Mouse (Mus musculus): ENCODE measurements around the gene Cacng1.

Gene Cacng1

DNA sequence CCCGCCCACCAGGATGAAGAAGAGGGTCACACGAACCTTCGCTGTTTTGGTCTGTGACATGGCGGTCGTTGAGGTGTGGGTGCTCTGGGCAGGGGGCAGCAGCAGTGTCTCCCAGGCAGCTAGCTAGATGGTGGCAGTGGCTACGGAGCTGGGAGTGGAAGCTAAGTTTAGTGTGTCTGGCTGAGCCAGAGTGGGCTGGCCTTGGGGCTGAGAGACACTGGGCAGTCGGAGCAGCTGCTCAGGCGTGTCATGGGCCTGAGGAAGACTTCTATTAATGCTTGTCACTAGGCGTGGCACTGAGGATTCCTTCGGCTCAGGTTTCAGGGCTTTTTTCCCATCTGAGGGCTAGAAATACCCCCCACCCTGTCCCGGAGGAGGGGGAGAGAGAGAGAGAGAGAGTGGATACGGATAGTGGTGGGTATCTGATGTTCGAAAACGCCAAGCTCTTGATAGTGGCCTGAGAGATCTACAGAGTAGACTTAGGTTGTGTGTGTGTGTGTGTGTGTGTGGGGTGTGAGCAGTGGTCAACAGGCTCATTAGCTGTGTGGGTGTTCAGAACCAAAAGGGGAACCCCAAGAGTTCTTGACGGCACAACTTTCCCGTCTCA, at the start of gene Cacng1:
TSS of gene Cacng1 (minus strand) at position 191 of the 607 bp plus-strand sequence.
- no peak for DNase-seq (ENCODE audit: low read depth, low spot score)

GRCm38 (mm10) chr11:107762688-107763460, 46.6 kb upstream of the Cacng1 start:
- DNase-seq (ENCODE audit: low read depth, low spot score), result no peak

GRCm38 (mm10) chr11:107761790-107762500, 45.6 kb upstream of the Cacng1 start:
- no peak for DNase-seq (ENCODE audit: low read depth, low spot score)

GRCm38 (mm10) chr11:107760001-107760400, 43.7 kb upstream of the Cacng1 start:
- DNase-seq (ENCODE audit: low read depth, low spot score), result no peak

DNA sequence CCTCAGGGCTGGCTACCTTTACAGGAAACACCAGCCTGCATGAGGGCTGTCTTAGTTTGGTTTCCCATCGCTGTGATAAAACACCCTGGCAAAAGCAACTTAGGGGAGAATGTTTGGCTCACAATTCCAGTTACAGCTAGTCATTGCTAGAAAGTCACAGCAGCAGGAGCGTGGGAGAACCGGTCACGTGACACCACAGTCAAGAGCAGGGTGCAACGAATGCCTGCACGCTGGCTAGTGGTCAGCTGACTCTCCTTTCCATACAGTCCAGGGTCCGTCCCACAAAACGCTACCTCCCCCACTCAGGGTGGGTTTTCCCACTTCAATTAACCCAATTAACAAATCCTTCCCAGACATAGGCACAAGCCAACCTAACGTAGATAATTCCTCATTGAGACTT, 43.2 kb upstream of the Cacng1 start:
- DNase-seq (ENCODE audit: low read depth, low spot score), result no peak

- DNase-seq (ENCODE audit: low read depth, low spot score), result no peak
These were observed 32.8 kb upstream of the Cacng1 start for GRCm38 (mm10) chr11:107749114-107749513.

DNA sequence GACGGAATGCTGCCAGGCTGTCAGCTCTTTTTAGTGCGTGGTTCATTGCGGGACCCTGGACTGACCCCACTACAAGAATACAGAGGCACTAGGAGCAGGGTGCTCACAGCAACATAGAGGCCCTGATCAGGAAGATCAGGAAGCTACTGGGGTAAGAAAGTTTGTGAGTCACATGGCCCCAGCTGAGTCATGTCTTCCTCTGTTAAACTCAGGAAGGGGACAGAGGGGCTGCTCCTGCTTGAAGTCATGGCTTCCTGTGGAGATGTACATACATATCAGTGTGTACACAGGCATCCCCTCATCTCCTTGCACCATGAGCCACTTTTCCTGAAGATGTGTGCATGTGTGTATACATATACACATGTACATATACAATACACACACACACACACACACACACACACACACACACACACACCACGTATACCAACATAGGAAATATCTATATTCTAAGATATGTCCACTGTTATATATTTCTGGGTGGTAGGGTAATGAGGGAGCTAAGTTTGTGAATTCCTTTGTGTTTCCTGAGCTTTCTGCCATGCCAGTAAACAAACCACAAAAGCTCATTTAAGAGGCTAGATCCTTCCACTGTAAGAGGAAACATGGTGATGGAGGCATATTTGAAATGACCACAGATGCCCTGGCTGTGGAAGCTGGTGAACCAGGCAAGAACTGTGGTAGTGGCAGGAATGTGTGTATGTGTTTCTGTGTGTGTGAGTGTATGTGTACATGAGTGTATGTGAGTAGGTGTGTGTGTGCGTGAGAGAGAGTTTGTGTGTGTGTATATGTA, 32.1 kb upstream of the Cacng1 start:
- DNase-seq (ENCODE audit: low read depth, low spot score), result no peak

DNA sequence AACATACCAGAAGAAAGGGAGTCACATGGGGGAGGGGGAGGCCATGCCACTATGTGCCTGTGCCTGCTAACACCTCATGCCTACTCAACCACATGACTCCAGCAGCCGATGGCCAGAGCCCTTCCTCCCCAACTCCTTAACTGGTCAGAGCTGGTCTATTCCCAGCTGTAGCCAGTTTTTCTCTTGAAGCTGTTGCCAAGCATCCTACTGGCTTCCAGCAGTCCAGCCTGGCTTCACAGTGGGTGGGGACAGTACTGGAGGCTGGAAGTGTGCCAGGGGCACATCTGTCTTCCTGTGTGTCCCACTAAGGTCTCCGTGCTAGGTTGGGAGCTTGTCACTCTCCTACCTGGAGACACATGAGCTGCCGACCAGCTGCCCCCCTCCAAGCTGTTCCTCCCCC, 26.8 kb upstream of the Cacng1 start:
- DNase-seq (ENCODE audit: low read depth, low spot score), result peak; percentile 44

- no peak for DNase-seq (ENCODE audit: low read depth, low spot score)
These were observed 22.2 kb upstream of the Cacng1 start for GRCm38 (mm10) chr11:107738418-107739099.

DNA sequence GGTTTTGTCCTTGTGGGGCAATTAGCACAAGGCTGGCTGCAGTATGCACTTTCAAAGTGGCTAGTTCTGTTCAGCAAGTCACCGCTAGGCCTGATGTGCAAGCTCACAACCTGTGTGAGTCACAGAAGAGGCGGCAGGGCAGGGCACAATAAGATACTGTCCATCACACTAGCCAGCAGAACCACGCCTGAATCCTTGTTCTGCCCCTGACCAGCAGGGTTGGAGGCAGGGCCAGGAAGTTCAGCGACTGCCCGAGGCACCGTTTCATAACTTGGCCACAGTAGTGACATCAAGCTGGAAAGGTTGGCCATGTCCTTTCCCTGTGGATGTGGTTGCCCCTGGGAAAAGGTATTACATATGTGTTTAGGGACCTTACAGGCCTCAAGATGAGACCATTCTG, 21.6 kb upstream of the Cacng1 start:
- no peak for DNase-seq (ENCODE audit: low read depth, low spot score)

GRCm38 (mm10) chr11:107734133-107734532, 17.8 kb upstream of the Cacng1 start:
- no peak for DNase-seq (ENCODE audit: low read depth, low spot score)

- no peak for DNase-seq (ENCODE audit: low read depth, low spot score)
These were observed 15.2 kb upstream of the Cacng1 start for GRCm38 (mm10) chr11:107731498-107731897.

DNA sequence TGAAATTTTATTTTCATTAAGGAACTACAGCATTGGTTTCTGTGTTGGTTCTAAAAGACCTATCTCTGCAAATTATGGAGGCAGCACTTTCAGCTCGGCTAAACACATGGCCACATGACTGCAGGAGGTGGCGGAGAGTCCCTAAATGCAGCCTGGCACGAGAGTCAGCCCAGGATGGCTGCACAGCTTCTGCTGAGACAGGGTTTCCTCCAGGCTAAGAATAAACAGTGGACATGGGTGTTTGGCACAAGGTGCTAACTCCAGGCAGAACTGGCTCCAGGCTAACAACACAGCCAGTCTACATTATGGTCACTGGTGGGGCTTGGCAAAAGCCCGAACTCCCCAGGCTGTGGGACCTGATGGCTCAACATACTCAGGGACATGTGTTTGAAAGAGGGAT, 14.6 kb upstream of the Cacng1 start:
- DNase-seq (ENCODE audit: low read depth, low spot score), result no peak

DNA sequence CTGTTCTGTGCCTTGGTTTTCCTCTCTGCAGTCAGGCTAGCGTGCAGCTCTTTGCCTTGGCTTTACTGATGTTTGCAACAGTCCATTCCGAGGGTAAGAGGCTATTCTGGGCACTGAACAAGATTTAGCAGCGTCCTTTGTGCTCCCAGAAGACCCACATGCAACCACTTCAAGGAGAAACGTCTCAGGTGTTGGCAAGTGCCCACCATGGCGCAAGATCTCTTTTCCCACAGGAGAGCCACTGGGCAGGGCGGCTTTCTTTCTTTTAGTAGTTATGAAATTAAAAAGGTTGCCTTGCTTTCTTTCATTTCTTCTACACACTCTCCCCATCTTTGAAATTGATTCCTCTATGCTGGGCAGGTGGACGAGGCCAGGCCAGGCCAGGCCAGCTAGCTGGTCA, 12.8 kb upstream of the Cacng1 start:
- DNase-seq (ENCODE audit: low read depth, low spot score), result no peak

DNA sequence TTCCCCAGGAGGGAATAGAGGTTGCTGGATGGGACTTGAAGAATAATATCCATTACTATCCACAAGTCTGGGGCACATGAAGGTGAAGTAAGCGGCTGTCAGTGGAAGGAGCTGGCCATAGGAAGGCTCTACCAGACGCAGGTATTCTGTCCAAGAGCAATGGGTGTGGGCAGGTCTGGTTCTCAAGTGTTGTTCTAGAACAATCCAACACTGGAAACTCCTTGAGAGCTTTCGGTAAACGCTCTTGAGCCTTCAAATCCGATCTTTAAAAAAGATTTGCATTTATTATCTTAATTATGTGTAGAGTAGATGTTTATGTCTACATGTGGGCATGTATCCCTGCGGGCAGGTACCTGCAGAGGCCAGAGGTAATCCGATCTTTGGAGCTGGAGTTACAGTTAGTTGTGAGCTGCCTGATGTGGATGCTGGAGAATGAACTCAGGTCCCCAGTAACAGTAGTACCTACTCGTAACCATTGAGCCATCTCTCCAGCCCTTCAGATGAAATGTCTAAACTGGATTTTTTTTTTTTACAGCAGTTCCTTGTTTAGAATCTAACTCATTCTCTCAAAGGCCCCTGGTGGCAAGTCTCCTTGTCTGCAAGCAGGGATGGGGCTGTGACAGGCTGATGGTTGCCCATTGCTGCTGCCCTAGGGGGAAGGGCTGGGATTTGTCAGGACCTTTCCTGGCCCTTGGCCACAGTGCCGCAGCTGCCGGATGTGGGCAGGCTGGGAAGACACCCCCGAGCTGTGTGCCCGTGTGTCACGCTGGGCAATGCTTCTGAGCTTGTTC, 11.9 kb upstream of the Cacng1 start:
- no peak for DNase-seq (ENCODE audit: low read depth, low spot score)

- DNase-seq (ENCODE audit: low read depth, low spot score), result no peak
These were observed 8.3 kb upstream of the Cacng1 start for GRCm38 (mm10) chr11:107724603-107725002.

- DNase-seq (ENCODE audit: low read depth, low spot score), result no peak
These were observed 4.7 kb upstream of the Cacng1 start for GRCm38 (mm10) chr11:107721057-107721456.

GRCm38 (mm10) chr11:107720264-107721021, 4.1 kb upstream of the Cacng1 start:
- DNase-seq (ENCODE audit: low read depth, low spot score), result no peak

GRCm38 (mm10) chr11:107714368-107714767, 2.0 kb downstream of the Cacng1 start:
- DNase-seq (ENCODE audit: low read depth, low spot score), result no peak

GRCm38 (mm10) chr11:107710379-107710778, 5.9 kb downstream of the Cacng1 start:
- DNase-seq (ENCODE audit: low read depth, low spot score), result no peak
